Mouse (Mus musculus): ENCODE results near the gene Ninl. TPM values are rescaled to one million over a fixed set of nuclear protein-coding genes. Genes with fewer than 3 reads are reported as not detected.

Ninl gene
- polyA plus RNA-seq, 1 experiment: 11.2 TPM

DNA sequence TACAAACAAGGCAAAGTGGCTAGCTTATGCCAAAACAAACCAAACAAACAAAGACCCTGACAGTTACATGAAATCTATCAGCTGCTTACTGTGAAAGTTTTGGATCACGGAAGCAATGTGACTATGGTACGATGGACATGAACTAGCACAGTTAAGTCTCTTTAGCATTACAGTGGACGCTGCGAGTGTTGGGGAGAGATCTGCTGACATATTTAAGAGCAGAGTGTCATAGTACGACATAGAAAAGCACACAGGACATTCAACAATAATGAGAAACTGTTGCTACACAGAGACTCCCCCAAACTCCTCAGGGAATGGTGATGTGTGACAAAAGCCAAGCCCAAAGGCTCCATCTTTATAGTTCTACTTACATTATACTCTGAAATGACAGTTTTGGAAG lies 95.2 kb downstream of the Ninl start:
- no peak for DNase-seq (ENCODE audit: low read depth)
- no peak for TF ChIP-seq POLR2A (IDR thresholded peaks at IDR 0.05; ENCODE audit: borderline replicate concordance, extremely low read depth, insufficient read depth, insufficient read length, poor library complexity, severe bottlenecking)
- no peak for TF ChIP-seq CTCF (IDR thresholded peaks at IDR 0.05; ENCODE audit: borderline replicate concordance, extremely low read depth, insufficient read depth, insufficient read length)

DNA sequence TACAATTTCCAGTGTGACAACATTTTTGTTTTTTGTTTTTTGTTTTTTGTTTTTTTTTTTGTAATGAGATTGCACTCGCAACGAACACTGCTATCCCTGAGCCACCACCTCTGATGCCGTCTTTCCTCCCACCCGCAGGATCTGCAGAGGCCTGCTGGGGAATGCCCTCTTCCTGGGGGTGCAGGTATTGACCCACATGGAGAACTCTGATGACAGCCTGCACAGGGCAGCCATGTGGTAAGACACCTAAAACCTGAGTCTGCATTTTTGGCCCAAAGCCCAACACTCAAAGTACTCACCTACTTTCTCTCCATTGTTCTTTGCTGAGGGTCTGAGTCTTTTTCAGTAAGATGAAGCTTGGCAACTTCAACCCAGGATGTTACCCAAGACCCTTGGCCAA lies 104.5 kb downstream of the Ninl start:
- TF ChIP-seq CTCF (IDR thresholded peaks at IDR 0.05; ENCODE audit: borderline replicate concordance, extremely low read depth, insufficient read depth, insufficient read length) (no peak), POLR2A (IDR thresholded peaks at IDR 0.05; ENCODE audit: borderline replicate concordance, extremely low read depth, insufficient read depth, insufficient read length, poor library complexity, severe bottlenecking) (no peak)
- no peak for DNase-seq (ENCODE audit: low read depth)

GRCm38 (mm10) chr2:150933482-150933881 lies 105.7 kb downstream of the Ninl start:
- no peak for DNase-seq (ENCODE audit: low read depth)
- TF ChIP-seq CTCF (IDR thresholded peaks at IDR 0.05; ENCODE audit: borderline replicate concordance, extremely low read depth, insufficient read depth, insufficient read length) (no peak), POLR2A (IDR thresholded peaks at IDR 0.05; ENCODE audit: borderline replicate concordance, extremely low read depth, insufficient read depth, insufficient read length, poor library complexity, severe bottlenecking) (no peak)

GRCm38 (mm10) chr2:150930806-150931205 lies 108.4 kb downstream of the Ninl start:
- peak; percentile 14 for DNase-seq (ENCODE audit: low read depth)
- TF ChIP-seq CTCF (IDR thresholded peaks at IDR 0.05; ENCODE audit: borderline replicate concordance, extremely low read depth, insufficient read depth, insufficient read length): no peak
- no peak for TF ChIP-seq POLR2A (IDR thresholded peaks at IDR 0.05; ENCODE audit: borderline replicate concordance, extremely low read depth, insufficient read depth, insufficient read length, poor library complexity, severe bottlenecking)

- no peak for DNase-seq (ENCODE audit: low read depth)
- TF ChIP-seq CTCF (IDR thresholded peaks at IDR 0.05; ENCODE audit: borderline replicate concordance, extremely low read depth, insufficient read depth, insufficient read length): no peak
- TF ChIP-seq POLR2A (IDR thresholded peaks at IDR 0.05; ENCODE audit: borderline replicate concordance, extremely low read depth, insufficient read depth, insufficient read length, poor library complexity, severe bottlenecking): no peak
These were observed 110.0 kb downstream of the Ninl start for GRCm38 (mm10) chr2:150929156-150929555.

GRCm38 (mm10) chr2:150927038-150927720 lies 112.0 kb downstream of the Ninl start:
- no peak for DNase-seq (ENCODE audit: low read depth)
- no peak for TF ChIP-seq CTCF (IDR thresholded peaks at IDR 0.05; ENCODE audit: borderline replicate concordance, extremely low read depth, insufficient read depth, insufficient read length)
- no peak for TF ChIP-seq POLR2A (IDR thresholded peaks at IDR 0.05; ENCODE audit: borderline replicate concordance, extremely low read depth, insufficient read depth, insufficient read length, poor library complexity, severe bottlenecking)

DNA sequence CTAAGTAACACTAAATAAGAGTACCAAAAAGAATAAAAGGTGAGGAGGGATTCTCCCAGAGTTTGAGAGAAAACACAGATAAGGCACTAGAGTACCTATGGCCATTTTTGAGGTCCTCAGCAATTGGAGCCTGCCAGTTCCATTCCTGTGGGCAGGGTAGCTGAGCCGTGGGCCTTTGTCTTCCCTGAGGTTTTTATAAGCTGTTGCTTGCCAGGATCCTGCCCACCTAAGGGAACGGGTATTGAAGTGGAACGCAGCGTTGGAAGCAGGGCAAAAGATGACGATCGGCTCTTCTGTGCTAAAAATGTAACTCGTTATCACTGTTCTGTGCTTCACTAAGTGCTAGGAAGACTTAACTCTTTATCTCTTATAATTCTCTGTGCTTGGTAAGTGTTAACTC lies 115.7 kb downstream of the Ninl start:
- TF ChIP-seq POLR2A (IDR thresholded peaks at IDR 0.05; ENCODE audit: borderline replicate concordance, extremely low read depth, insufficient read depth, insufficient read length, poor library complexity, severe bottlenecking) (no peak), CTCF (IDR thresholded peaks at IDR 0.05; ENCODE audit: borderline replicate concordance, extremely low read depth, insufficient read depth, insufficient read length) (no peak)
- no peak for DNase-seq (ENCODE audit: low read depth)

DNA sequence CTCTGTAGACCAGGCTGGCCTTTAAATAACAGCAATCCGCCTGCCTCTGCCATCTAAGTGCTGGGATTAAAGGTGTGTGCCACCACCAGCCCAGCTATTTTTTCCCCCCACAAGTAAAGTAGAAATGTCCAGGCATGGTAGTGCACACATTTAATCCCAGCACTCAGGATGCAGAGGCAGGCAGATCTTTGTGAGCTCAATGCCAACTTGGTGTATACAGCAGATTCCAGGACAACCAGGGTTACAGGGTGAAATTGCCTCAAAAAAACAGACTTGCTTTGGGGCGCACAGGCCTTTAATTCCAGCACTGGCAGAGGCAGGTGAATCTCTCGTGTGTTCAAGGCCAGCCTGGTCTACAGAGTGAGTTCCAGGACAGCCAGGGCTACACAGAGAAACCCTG lies 116.2 kb downstream of the Ninl start:
- DNase-seq (ENCODE audit: low read depth): no peak
- TF ChIP-seq POLR2A (IDR thresholded peaks at IDR 0.05; ENCODE audit: borderline replicate concordance, extremely low read depth, insufficient read depth, insufficient read length, poor library complexity, severe bottlenecking) (no peak), CTCF (IDR thresholded peaks at IDR 0.05; ENCODE audit: borderline replicate concordance, extremely low read depth, insufficient read depth, insufficient read length) (no peak)

DNA sequence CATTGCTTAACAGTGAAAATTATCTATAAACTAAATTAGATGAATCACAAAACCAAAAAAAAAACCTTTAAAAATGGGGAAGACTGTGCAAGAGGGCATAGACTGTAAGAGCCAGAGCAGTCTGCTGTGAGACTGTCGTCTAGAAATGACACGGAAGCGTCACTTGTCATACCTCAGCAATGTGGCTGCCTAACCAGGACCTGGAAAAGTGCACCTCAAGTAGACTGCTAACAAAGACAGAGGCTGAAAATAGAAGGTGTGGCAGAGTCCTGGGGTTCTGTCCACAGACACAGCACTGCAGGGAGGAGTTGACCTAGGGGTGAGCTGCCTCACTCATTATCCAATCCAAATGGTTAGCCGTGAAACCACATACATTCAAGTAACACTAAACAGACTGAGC lies 117.0 kb downstream of the Ninl start:
- TF ChIP-seq POLR2A (IDR thresholded peaks at IDR 0.05; ENCODE audit: borderline replicate concordance, extremely low read depth, insufficient read depth, insufficient read length, poor library complexity, severe bottlenecking) (no peak), CTCF (IDR thresholded peaks at IDR 0.05; ENCODE audit: borderline replicate concordance, extremely low read depth, insufficient read depth, insufficient read length) (no peak)
- no peak for DNase-seq (ENCODE audit: low read depth)

- DNase-seq (ENCODE audit: low read depth): no peak
- TF ChIP-seq CTCF (IDR thresholded peaks at IDR 0.05; ENCODE audit: borderline replicate concordance, extremely low read depth, insufficient read depth, insufficient read length): no peak
- no peak for TF ChIP-seq POLR2A (IDR thresholded peaks at IDR 0.05; ENCODE audit: borderline replicate concordance, extremely low read depth, insufficient read depth, insufficient read length, poor library complexity, severe bottlenecking)
These were observed 117.5 kb downstream of the Ninl start for GRCm38 (mm10) chr2:150921697-150922096.

GRCm38 (mm10) chr2:150920543-150920942 lies 118.6 kb downstream of the Ninl start:
- no peak for DNase-seq (ENCODE audit: low read depth)
- TF ChIP-seq CTCF (IDR thresholded peaks at IDR 0.05; ENCODE audit: borderline replicate concordance, extremely low read depth, insufficient read depth, insufficient read length) (no peak), POLR2A (IDR thresholded peaks at IDR 0.05; ENCODE audit: borderline replicate concordance, extremely low read depth, insufficient read depth, insufficient read length, poor library complexity, severe bottlenecking) (no peak)

DNA sequence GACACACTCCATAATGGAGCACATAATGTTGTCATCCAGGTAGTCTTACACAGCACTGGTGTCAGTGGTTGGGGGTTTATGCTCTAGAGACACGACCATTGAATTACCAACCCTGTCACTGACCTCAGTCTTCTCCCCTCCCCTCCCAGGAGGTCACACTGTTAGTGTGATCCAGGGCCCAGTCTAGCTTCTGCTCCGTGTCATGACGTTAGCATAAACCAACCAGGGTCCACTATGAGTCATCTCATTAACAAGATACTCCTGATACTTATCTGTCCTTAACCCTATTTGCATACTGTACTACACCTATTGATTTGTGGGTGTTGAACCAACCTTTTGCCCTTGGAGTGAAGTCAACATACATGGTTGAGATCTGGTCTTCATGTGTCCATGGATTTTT lies 120.5 kb downstream of the Ninl start:
- no peak for DNase-seq (ENCODE audit: low read depth)
- TF ChIP-seq CTCF (IDR thresholded peaks at IDR 0.05; ENCODE audit: borderline replicate concordance, extremely low read depth, insufficient read depth, insufficient read length) (no peak), POLR2A (IDR thresholded peaks at IDR 0.05; ENCODE audit: borderline replicate concordance, extremely low read depth, insufficient read depth, insufficient read length, poor library complexity, severe bottlenecking) (no peak)
